Mouse (Mus musculus): ENCODE data around the gene Atpaf2. TPM values are rescaled to one million over a fixed set of nuclear protein-coding genes. Genes with fewer than 3 reads are reported as not detected.
A peak's percentile ranks its signal among the peaks of the same experiment; 100 is the strongest.
"Not testable (repeated sequence)": the region's sequence is repeated elsewhere in the genome, so short reads cannot be mapped to it uniquely, and the experiment has no call there.

Gene Atpaf2
- polyA plus RNA-seq, 1 experiment from 2014 or later, result 60.3 TPM

GRCm38 (mm10) chr11:60442896-60443295, 24.6 kb upstream of the Atpaf2 start:
- Histone ChIP-seq H3K27ac (ENCODE audit: low read depth, low read length) (no peak overlapping the region), H3K9ac (ENCODE audit: low read depth, low read length) (no peak overlapping the region), H3K27me3 (replicated peaks; ENCODE audit: control insufficient read depth, insufficient read depth, low read length) (no peaks in the 10 kb centered on the region), H3K4me3 (ENCODE audit: low read depth, low read length) (no peak overlapping the region), H3K4me1 (replicated peaks; ENCODE audit: control insufficient read depth, insufficient read depth, low read length) (no peaks in the 10 kb centered on the region), H3K36me3 (ENCODE audit: control insufficient read depth, insufficient read depth) (peaks cover 44% of the 10 kb centered on the region), H3K4me2 (replicated peaks; ENCODE audit: low read depth) (no peak overlapping the region), H3K9me3 (ENCODE audit: control insufficient read depth) (no peaks in the 10 kb centered on the region)
- no peak for ATAC-seq
- WGBS, result 89% methylated on average over 6 of the region's 6 CpGs
- TF ChIP-seq CTCF (IDR thresholded peaks at IDR 0.05; ENCODE audit: low read depth), result no peak

DNA sequence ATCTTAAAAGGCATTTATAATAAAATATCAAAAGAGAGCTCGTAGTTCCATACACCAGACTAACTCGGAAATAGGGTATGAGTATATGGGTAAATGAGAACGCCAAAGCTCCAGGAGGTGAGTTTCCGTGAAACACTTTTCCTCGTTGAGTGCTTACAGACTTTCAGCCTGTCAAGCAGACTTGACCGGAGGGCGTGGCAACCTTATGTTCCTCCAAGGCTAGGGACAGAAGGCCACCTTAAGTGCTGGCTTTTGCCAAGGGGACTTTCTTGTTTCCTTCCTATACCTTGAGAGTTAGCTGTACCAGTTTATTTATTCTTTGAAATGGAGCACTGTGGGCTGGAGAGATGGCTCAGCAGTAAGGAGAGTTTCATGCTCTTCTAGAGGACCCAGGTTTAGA, 21.9 kb upstream of the Atpaf2 start:
- WGBS, result 30% methylated on average over 7 of the region's 7 CpGs
- no peaks in the 10 kb centered on the region for H3K9me3 ChIP-seq (ENCODE audit: control insufficient read depth)
- H3K4me1 ChIP-seq (replicated peaks; ENCODE audit: control insufficient read depth, insufficient read depth, low read length), result no peaks in the 10 kb centered on the region
- no peak for ATAC-seq
- peaks cover 67% of the 10 kb centered on the region for H3K36me3 ChIP-seq (ENCODE audit: control insufficient read depth, insufficient read depth)
- no peak overlapping the region for H3K4me2 ChIP-seq (replicated peaks; ENCODE audit: low read depth)
- H3K9ac ChIP-seq (ENCODE audit: low read depth, low read length), result no peak overlapping the region
- H3K27ac ChIP-seq (ENCODE audit: low read depth, low read length), result no peak overlapping the region
- H3K4me3 ChIP-seq (ENCODE audit: low read depth, low read length), result no peak overlapping the region
- no peak for TF ChIP-seq CTCF (IDR thresholded peaks at IDR 0.05; ENCODE audit: low read depth)
- no peaks in the 10 kb centered on the region for H3K27me3 ChIP-seq (replicated peaks; ENCODE audit: control insufficient read depth, insufficient read depth, low read length)

GRCm38 (mm10) chr11:60439621-60440020, 21.4 kb upstream of the Atpaf2 start:
- peaks cover 72% of the 10 kb centered on the region for H3K36me3 ChIP-seq (ENCODE audit: control insufficient read depth, insufficient read depth)
- WGBS, result 15% methylated on average over 1 of the region's 1 CpGs
- not testable (repeated sequence) for H3K27me3 ChIP-seq (replicated peaks; ENCODE audit: control insufficient read depth, insufficient read depth, low read length); ATAC-seq; H3K4me2 ChIP-seq (replicated peaks; ENCODE audit: low read depth); H3K4me3 ChIP-seq (ENCODE audit: low read depth, low read length); H3K27ac ChIP-seq (ENCODE audit: low read depth, low read length); H3K9ac ChIP-seq (ENCODE audit: low read depth, low read length); H3K4me1 ChIP-seq (replicated peaks; ENCODE audit: control insufficient read depth, insufficient read depth, low read length); H3K9me3 ChIP-seq (ENCODE audit: control insufficient read depth)

- ATAC-seq, result no peak
- H3K27me3 ChIP-seq (replicated peaks; ENCODE audit: control insufficient read depth, insufficient read depth, low read length), result no peaks in the 10 kb centered on the region
- H3K4me3 ChIP-seq (ENCODE audit: low read depth, low read length), result no peak overlapping the region
- WGBS, result 91% methylated on average over 3 of the region's 3 CpGs
- no peak overlapping the region for H3K27ac ChIP-seq (ENCODE audit: low read depth, low read length)
- no peak for TF ChIP-seq CTCF (IDR thresholded peaks at IDR 0.05; ENCODE audit: low read depth)
- H3K4me1 ChIP-seq (replicated peaks; ENCODE audit: control insufficient read depth, insufficient read depth, low read length), result no peaks in the 10 kb centered on the region
- no peaks in the 10 kb centered on the region for H3K9me3 ChIP-seq (ENCODE audit: control insufficient read depth)
- peaks cover 73% of the 10 kb centered on the region for H3K36me3 ChIP-seq (ENCODE audit: control insufficient read depth, insufficient read depth)
- H3K4me2 ChIP-seq (replicated peaks; ENCODE audit: low read depth), result no peak overlapping the region
- H3K9ac ChIP-seq (ENCODE audit: low read depth, low read length), result no peak overlapping the region
Measured at GRCm38 (mm10) chr11:60436618-60437017, 18.4 kb upstream of the Atpaf2 start.

DNA sequence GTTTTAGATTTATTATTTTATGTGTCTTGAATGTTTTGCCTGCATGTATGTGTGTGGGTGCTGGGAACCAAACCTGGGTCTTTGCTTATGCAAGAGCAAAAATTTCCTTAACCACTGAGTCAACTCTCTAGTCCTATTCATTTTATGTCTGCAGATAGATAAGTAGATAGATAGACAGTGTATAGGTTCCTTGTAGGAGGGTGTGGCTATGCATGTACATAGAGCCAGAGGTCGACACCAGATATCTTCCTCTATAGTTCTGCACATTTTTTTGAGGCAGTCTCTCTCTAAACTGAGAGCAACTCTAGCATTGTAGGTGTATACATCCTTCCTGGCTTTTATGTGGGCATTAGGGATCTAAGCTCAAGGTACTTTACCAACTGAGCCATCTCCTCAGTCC, 16.9 kb upstream of the Atpaf2 start:
- Histone ChIP-seq H3K36me3 (ENCODE audit: control insufficient read depth, insufficient read depth) (peaks cover 76% of the 10 kb centered on the region), H3K4me1 (replicated peaks; ENCODE audit: control insufficient read depth, insufficient read depth, low read length) (no peaks in the 10 kb centered on the region), H3K27me3 (replicated peaks; ENCODE audit: control insufficient read depth, insufficient read depth, low read length) (no peaks in the 10 kb centered on the region), H3K27ac (ENCODE audit: low read depth, low read length) (no peak overlapping the region), H3K4me3 (ENCODE audit: low read depth, low read length) (no peak overlapping the region), H3K9ac (ENCODE audit: low read depth, low read length) (no peak overlapping the region), H3K4me2 (replicated peaks; ENCODE audit: low read depth) (no peak overlapping the region), H3K9me3 (ENCODE audit: control insufficient read depth) (no peaks in the 10 kb centered on the region)
- WGBS, result 54% methylated on average over 1 of the region's 1 CpGs
- no peak for ATAC-seq
- no peak for TF ChIP-seq CTCF (IDR thresholded peaks at IDR 0.05; ENCODE audit: low read depth)

- Histone ChIP-seq H3K9me3 (ENCODE audit: control insufficient read depth) (no peaks in the 10 kb centered on the region), H3K36me3 (ENCODE audit: control insufficient read depth, insufficient read depth) (peaks cover 65% of the 10 kb centered on the region), H3K27ac (ENCODE audit: low read depth, low read length) (no peak overlapping the region), H3K9ac (ENCODE audit: low read depth, low read length) (no peak overlapping the region), H3K4me1 (replicated peaks; ENCODE audit: control insufficient read depth, insufficient read depth, low read length) (no peaks in the 10 kb centered on the region), H3K27me3 (replicated peaks; ENCODE audit: control insufficient read depth, insufficient read depth, low read length) (no peaks in the 10 kb centered on the region), H3K4me3 (ENCODE audit: low read depth, low read length) (no peak overlapping the region), H3K4me2 (replicated peaks; ENCODE audit: low read depth) (no peak overlapping the region)
- TF ChIP-seq CTCF (IDR thresholded peaks at IDR 0.05; ENCODE audit: low read depth), result no peak
- no peak for ATAC-seq
Measured at GRCm38 (mm10) chr11:60433501-60433900, 15.2 kb upstream of the Atpaf2 start.

- H3K27me3 ChIP-seq (replicated peaks; ENCODE audit: control insufficient read depth, insufficient read depth, low read length), result no peaks in the 10 kb centered on the region
- peak; percentile 62 for ATAC-seq
- peaks cover 21% of the 10 kb centered on the region for H3K36me3 ChIP-seq (ENCODE audit: control insufficient read depth, insufficient read depth)
- 0 out of 2 replicates have a peak, but pooled peaks cover 3% of the 10 kb centered on the region for H3K4me1 ChIP-seq (replicated peaks; ENCODE audit: control insufficient read depth, insufficient read depth, low read length)
- no peak overlapping the region for H3K4me3 ChIP-seq (ENCODE audit: low read depth, low read length)
- WGBS, result 42% methylated on average over 3 of the region's 3 CpGs
- H3K27ac ChIP-seq (ENCODE audit: low read depth, low read length), result peak overlapping the region; percentile 83
- TF ChIP-seq CTCF (IDR thresholded peaks at IDR 0.05; ENCODE audit: low read depth), result no peak
- no peaks in the 10 kb centered on the region for H3K9me3 ChIP-seq (ENCODE audit: control insufficient read depth)
- no peak overlapping the region for H3K9ac ChIP-seq (ENCODE audit: low read depth, low read length)
- H3K4me2 ChIP-seq (replicated peaks; ENCODE audit: low read depth), result no peak overlapping the region
Measured at GRCm38 (mm10) chr11:60427628-60428027, 9.4 kb upstream of the Atpaf2 start.

Measured in intestine, postnatal 0 days (tissue).